Mouse (Mus musculus) splenic B cell, adult 2 months (primary cell): ENCODE results near the gene Chchd1.

Experiments
- DNase-seq: peaks from one replicate; pipeline ENCODE4 v3.0.0-alpha.2; 2011; ENCODE audit warnings: low read depth, low spot score
- H3K27me3 ChIP-seq: 2 replicates; pipeline ENCODE4 v1.6.1; 2012; ENCODE audit warnings: mild to moderate bottlenecking, low read length, moderate library complexity, mixed read lengths; ENCODE audit not compliant: control insufficient read depth, poor library complexity, insufficient read depth, severe bottlenecking
- H3K36me3 ChIP-seq: 2 replicates; pipeline ENCODE4 v1.6.1; 2012; ENCODE audit warnings: mild to moderate bottlenecking, low read length, moderate library complexity, mixed read lengths; ENCODE audit not compliant: control insufficient read depth, poor library complexity, insufficient read depth, severe bottlenecking

Gene Chchd1

DNA sequence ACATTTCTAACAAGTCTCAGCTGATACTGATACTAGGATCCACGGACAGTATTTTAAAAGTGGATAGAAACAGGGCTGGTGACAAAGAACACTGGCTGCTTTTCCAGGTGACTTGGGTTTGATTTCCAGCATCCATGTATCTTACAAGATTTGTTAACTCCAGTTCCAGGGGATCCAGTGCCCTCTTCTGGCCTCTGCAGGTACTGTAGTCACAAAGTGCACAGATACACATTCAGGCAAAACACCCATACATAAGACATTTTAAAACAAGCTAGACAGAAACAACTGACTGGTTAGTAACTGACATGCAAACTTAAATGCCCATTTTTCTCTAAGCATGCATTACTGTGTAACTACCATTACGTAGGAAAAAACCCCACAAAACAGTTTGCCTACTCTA lies 29.8 kb upstream of the Chchd1 start:
- Histone ChIP-seq H3K36me3 (no peaks in the 10 kb centered on the region; the same call in 1 of the 2 replicates), H3K27me3 (no peaks in the 10 kb centered on the region)
- peak; percentile 67 for DNase-seq

DNA sequence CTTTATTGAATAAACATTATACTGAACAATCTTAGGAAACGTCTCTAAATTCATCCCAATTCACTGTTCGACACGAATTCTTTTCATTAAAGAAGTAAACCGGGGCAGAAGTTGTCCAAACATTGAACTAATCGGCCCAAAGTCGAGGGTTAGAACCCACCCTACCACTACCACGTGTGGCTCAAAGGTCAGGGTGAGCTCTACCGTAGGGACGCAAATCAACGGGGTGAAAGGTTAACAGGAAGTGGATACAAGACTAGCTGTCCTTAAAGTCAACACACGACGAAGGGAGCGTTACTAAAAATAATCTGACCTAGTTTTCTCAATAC lies 29.1 kb upstream of the Chchd1 start:
- no peaks in the 10 kb centered on the region for H3K27me3 ChIP-seq
- no peaks in the 10 kb centered on the region; the same call in 1 of the 2 replicates for H3K36me3 ChIP-seq
- no peak for DNase-seq

DNA sequence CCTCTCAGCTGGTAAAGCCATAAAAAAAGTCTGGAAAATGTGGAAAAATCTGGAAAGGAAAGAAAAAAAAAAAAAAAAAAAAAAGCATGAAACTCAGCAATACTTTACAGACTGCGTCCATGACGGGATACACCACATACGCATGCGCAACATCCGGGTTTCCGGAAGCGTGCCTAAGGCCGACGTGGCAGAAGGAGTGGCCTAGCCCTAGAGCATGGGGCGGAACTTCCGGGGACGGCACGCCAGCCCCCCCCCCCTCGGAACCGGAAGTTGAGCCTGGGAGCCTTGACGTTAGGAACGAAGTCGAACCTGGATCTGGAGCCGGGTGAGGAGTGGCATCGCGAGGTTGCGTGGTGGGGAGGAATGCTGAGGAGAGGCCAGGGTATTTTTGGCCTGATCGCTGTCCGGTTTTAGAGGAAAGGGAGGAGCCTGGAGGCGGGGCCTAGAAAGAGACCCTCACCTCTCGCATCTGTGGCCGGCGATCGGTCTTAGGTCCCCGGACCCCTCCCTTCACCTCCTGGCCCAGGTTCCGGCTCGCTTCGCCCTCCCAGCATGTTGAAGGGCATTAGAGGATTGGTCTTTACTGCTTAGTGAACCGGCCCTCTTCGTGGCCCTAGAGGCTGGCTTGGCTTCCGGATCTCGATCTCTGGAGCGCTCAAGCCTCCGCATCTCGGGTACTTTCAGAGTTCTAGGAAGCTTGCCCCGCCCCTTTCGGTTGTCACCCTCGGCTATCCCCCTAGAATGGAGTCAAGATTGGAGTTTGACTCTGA lies 28.6 kb upstream of the Chchd1 start, which contains the start of gene Sec24c:
TSS of gene Sec24c (plus strand) at position 245 of the 770 bp plus-strand sequence.
- DNase-seq, result peak; percentile 99
- Histone ChIP-seq H3K36me3 (peaks cover 2% of the 10 kb centered on the region), H3K27me3 (no peaks in the 10 kb centered on the region)

DNA sequence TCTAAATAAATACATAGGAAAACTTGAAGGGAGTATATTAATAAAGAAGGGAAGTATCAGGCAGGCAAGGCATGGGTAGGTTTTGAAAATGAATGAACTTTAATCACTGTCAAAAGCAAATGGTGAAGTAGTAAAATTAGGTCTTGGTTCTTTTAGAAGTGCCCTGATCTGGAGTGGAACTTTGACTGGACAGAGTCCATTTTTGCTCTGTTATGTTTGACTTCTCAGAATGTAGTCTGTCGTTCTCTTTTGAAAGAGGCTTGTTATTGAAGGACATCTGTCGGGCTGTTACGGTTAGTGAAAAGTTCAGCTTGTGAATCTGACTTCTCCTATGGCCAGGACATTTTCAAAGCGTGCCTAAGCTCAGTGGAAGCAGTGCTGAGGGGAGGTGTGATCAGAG lies 24.9 kb upstream of the Chchd1 start:
- Histone ChIP-seq H3K27me3 (no peaks in the 10 kb centered on the region), H3K36me3 (peaks cover 16% of the 10 kb centered on the region)
- DNase-seq, result no peak

DNA sequence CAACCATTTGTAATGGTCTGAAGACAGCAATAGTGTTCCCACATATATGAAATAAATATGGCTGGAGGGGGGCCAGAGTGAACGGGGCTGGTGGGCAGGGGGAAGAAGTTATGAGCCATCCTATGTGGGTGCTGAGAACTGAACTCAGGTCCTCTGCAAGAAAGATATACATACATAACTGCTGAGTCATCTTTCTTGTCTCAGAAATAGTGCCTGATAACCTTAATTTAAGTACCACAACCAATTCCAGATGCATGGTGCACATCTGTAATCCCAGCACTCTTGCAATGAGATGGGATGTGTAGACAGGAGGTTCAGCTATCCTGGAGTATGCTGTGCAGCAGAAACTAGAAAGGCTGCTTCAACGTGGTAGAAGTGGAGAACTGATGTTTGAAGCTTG lies 21.1 kb upstream of the Chchd1 start:
- DNase-seq, result no peak
- Histone ChIP-seq H3K27me3 (no peaks in the 10 kb centered on the region), H3K36me3 (peaks cover 29% of the 10 kb centered on the region)

DNA sequence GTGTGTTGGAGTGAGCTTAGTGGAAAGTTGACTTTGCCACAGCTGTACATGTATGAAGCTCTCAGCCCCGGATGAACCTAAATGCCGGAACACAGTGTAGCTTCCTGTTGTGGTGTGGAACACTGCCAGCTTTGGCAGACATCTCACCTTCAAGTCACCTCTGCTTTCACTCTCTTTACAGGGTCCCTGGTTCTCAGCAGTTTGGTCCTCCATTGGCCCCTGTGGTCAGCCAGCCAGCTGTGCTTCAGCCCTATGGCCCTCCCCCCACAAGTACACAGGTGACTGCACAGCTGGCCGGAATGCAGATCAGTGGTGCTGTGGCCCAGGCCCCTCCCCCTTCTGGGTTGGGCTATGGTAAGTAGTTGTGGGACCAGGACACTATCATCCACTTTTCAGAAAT lies 20.3 kb upstream of the Chchd1 start:
- peak; percentile 72 for DNase-seq
- Histone ChIP-seq H3K36me3 (peaks cover 34% of the 10 kb centered on the region), H3K27me3 (no peaks in the 10 kb centered on the region)

DNA sequence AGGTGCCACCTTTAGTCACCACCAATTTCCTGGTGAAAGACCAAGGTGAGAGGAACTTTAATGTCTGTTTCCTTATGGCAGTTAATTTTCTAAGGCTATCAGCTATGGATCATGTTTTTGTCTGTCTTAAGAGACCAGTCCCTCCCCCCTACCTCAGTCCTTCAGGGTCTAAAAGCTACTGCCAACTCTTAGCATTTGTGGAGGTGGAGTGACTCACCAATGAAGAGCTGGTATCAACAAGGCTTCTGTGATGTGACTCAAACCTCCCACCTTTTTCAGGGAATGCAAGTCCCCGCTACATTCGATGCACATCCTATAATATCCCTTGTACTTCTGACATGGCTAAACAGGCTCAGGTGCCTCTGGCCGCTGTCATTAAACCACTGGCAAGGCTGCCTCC lies 16.2 kb upstream of the Chchd1 start:
- H3K27me3 ChIP-seq, result no peaks in the 10 kb centered on the region
- H3K36me3 ChIP-seq, result peaks cover 32% of the 10 kb centered on the region
- no peak for DNase-seq

DNA sequence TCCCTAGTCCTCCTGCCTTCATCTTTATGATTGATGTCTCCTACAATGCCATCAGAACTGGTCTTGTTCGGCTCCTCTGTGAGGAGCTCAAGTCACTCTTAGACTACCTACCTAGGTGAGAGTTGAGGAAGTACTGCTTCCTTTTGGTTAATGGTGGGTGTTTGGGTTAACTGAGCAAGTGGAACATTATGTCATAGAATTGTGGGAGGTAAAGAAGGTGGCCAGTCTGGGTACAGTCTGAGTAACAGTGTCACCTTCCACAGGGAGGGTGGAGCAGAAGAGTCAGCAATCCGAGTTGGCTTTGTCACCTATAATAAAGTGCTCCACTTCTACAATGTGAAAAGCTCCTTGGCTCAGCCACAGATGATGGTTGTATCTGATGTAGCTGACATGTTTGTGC lies 13.8 kb upstream of the Chchd1 start:
- peak; percentile 24 for DNase-seq
- Histone ChIP-seq H3K36me3 (peaks cover 27% of the 10 kb centered on the region), H3K27me3 (no peaks in the 10 kb centered on the region)

DNA sequence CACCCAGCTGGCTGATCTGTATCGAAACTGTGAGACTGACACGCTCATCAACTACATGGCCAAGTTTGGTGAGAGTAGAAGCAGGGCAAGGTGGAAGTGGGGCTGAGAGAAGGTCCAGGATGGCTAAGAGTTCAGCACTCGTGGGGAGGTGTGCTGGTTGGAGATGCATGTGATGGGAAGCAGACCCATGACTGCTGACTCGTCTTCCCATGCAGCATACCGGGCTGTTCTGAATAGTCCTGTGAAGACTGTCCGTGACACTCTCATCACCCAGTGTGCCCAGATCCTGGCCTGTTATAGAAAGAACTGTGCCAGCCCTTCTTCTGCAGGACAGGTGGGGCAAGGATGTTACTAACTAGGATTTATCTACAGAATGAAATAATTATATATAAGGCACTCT lies 11.0 kb upstream of the Chchd1 start:
- Histone ChIP-seq H3K36me3 (peaks cover 21% of the 10 kb centered on the region), H3K27me3 (no peaks in the 10 kb centered on the region)
- no peak for DNase-seq

DNA sequence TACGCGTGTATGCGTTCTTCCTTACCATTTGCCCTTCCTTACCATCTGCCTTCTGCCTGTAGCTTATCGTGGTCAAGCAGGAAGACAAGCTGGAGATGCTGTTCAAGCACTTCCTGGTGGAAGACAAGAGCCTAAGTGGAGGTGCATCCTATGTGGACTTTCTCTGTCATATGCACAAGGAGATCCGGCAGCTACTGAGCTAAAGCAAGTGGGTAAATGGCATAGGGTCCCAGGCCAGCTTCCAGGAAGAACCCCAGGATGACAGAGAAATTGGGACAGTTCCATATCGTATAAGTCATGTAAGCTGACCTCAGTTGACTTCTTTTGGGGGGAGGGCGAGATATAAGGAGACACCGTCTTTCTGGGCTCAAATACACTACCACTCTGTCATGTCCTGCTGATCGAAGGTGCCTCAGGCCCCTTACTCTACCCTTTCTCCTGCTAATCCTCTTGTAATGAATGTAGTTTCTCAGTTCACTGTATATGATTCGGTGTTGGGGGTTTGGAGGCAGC lies 9.2 kb upstream of the Chchd1 start:
- DNase-seq, result no peak
- Histone ChIP-seq H3K27me3 (no peaks in the 10 kb centered on the region), H3K36me3 (peaks cover 16% of the 10 kb centered on the region)

DNA sequence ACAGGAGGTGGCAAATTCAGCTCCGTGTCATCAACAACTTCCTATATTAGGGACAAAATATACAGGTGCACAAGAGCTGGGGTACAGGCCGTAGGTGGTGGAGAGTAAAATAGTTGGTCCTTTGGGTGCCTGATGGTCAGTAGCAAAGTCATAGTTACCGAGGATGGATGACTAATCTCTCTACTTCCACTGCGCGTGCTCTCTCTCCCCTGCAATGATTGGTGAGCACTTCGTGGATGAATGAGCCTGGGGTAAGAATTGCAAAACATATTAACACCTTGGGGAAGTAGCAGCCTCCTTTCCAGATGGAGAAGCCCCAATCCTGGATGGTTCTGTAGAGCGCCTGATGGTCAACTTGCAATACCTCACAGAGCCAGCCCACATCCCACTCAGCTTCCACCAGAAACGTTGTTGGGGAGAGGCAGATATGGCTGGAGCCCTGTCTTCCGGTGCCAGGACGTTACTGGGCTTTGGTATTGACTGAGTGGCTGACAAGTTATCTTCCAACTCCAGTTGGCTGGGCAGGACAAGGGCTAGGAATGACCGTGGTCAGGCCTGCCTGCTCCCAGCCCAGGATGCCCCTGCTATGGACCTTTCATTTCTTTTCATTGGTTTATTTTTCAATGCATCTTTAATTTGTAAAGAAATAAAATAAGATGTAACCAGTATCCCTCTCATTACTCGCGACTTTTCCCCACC lies 8.5 kb upstream of the Chchd1 start:
- no peaks in the 10 kb centered on the region for H3K27me3 ChIP-seq
- DNase-seq, result peak; percentile 21
- H3K36me3 ChIP-seq, result peaks cover 14% of the 10 kb centered on the region

DNA sequence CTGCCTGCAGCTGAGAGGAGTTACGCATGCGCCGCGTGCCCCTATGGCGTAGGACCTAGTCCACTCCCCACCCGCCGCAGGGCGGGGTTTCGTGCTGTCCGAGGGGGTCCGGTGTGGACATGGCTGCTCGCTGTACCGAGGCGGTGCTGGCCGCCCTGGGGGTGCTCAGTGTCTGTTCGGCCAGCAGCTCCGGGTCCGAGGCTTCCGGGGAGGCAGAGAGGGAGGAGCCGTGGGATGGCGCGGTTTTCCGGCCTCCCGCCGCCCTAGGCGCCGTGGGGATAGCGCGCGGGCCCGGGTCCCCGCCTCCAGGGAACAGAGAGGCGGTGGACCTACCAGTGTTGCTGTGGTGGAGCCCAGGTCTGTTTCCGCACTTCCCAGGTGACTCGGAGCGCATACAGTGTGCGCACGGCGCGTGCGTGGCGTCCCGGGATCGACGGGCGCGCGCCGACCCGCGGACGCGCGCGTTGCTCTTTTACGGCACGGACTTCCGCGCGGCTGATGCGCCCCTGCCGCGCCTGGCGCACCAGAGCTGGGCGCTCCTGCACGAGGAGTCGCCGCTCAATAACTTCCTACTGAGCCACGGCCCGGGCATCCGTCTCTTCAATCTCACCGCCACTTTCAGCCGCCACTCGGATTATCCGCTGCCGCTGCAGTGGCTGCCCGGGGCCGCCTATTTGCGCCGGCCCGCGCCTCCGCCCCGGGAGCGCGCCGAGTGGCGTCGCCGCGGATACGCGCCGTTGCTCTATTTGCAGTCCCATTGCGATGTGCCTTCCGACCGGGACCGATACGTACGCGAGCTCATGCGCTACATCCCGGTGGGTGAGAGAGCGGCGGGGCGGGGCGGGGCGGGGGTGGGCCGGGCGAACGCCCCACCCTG lies 7.7 kb upstream of the Chchd1 start, which contains the start of gene Fut11:
TSS of gene Fut11 (plus strand) at position 85 of the 877 bp plus-strand sequence.
- Histone ChIP-seq H3K36me3 (peaks cover 12% of the 10 kb centered on the region), H3K27me3 (no peaks in the 10 kb centered on the region)
- peak; percentile 85 for DNase-seq

DNA sequence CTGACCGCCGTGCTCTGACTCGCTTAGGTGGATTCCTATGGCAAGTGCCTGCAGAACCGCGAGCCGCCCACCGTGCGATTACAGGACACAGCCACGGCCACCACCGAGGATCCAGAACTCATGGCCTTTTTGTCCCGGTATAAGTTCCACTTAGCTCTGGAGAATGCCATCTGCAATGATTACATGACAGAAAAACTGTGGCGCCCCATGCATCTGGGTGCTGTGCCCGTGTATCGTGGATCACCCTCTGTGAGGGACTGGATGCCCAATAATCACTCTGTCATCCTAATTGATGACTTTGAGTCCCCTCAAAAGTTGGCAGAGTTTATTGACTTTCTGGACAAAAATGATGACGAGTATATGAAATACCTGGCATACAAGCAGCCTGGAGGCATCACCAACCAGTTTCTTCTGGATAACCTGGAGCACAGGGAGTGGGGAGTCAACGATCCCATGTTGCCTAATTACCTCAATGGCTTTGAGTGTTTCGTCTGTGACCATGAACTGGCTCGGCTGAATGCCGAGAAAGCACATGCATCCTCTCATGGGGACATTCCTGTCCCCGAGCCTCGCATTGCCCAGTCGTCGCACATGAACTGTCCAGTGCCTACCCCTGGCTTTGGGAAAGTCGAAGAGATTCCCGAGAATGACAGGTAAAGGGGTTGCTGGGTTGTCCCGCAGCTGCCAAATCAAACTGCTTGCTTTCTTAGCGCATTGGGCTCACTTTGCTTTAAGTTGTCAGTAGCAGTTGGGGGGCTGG lies 6.9 kb upstream of the Chchd1 start:
- Histone ChIP-seq H3K27me3 (no peaks in the 10 kb centered on the region), H3K36me3 (peaks cover 9% of the 10 kb centered on the region)
- DNase-seq, result no peak

DNA sequence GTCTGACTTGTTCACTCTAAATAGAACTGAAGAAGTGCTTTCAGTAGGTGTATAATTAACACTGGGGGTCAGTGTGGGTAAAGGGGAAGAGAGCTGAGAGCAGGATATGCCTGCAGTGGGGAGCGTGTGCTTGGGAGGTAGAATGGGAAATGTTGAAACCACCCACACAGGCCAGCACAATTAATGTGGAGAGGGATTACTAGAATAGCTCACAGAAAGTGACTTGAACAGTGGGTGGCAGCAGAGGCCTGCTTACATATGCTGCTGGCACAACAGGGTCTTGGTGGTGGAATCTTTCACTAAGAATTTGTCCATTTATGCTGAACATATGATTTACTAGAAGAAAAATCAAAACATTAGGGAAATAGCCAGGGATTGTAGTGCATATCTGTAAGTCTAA lies 5.8 kb upstream of the Chchd1 start:
- DNase-seq, result peak; percentile 58
- Histone ChIP-seq H3K27me3 (no peaks in the 10 kb centered on the region), H3K36me3 (peaks cover 11% of the 10 kb centered on the region)
